Mouse (Mus musculus) frontal cortex, adult 2 months (tissue): ENCODE data around the gene Abcd3. TPM values are rescaled to one million over a fixed set of nuclear protein-coding genes. Genes with fewer than 3 reads are reported as not detected.
"Not testable (repeated sequence)": the region's sequence is repeated elsewhere in the genome, so short reads cannot be mapped to it uniquely, and the experiment has no call there.

ENCODE experiments used
- DNase-seq, 2 experiments: peaks; one replicate each; pipeline ENCODE4 v3.0.0; 2022; ENCODE audit warnings: low spot score in 1 of 2; ENCODE audit errors: extremely low spot score in 1 of 2
- polyA plus RNA-seq: library from polyadenylated mRNA; depleted of rRNA; stranded (reverse); fragments of >200 nt; gene quantifications from 2 replicates; pipeline ENCODE4 v1.2.3, GENCODE M21; 2012

Gene Abcd3
- polyA plus RNA-seq, 1 experiment, result 38.3 TPM

- not testable (repeated sequence) for DNase-seq
These were observed 73.8 kb downstream of the Abcd3 start for GRCm38 (mm10) chr3:121741186-121741848.

DNA sequence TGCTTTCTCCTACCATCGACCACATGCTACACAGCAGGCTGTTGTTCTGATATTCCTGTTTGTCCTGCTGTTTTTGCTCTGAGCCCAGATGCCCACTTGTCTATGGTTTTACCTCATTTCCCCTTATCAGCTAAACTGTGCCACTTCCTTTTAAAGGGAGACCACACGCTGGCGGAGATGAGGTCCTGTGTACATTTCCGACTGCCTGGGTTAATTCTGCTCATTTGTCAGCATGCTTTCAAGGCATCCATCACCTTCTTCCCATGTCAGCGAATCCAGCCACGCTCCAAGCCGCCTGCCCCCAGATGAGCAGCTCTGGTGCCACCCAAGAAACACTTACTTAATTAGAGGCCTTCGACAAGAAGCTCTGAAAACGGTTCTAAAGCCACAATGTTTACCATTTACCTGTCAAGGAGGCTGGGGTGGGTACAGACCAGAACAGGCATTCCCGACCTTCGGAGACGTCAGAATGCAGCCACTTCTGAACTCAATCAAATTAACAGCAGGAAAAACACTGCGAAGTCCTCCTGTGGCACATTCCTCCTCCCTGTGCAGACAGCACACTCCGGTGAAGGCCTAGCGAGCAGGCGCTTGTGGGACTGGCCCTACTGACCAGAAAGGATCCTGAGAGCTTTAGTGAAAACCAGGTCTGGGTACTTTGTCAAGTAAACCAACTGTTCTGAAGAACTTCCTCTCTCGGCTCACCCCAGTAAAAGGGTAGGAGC is 75.5 kb downstream of the Abcd3 start:
- no peak for DNase-seq

DNA sequence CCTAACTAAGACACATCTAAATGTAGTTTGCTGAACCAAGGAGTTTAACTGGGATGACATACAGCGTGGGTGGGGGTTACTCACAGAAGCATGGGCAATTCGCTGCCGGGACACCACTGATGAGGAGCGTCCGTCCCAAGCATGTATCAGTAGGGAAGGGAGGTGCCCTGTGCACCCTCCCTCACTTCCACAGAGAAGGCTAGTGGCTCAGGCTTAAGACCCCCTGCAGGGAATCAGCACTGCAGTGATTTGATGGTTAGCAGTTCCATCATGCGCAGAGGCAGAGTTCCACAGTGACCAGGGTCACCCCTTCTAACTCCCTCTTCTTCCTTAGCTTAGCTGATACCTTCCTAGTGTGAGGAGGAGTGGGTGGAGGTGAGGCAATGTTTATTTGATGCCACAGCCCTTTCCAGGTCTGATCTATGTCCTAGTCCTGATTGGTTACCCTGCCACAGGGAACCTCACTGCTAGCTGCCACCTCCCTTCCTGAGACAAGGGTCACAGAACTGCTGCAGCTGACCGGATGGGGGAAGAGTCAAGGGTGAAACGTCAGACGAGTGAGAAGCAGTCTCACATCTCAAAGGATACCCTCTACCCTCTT is 76.3 kb downstream of the Abcd3 start:
- DNase-seq, result no peak

GRCm38 (mm10) chr3:121737901-121738300 is 77.2 kb downstream of the Abcd3 start:
- DNase-seq, result no peak

- DNase-seq, result peak in 1 of 2 experiments; percentile 38
These were observed 77.6 kb downstream of the Abcd3 start for GRCm38 (mm10) chr3:121737453-121737852.

DNA sequence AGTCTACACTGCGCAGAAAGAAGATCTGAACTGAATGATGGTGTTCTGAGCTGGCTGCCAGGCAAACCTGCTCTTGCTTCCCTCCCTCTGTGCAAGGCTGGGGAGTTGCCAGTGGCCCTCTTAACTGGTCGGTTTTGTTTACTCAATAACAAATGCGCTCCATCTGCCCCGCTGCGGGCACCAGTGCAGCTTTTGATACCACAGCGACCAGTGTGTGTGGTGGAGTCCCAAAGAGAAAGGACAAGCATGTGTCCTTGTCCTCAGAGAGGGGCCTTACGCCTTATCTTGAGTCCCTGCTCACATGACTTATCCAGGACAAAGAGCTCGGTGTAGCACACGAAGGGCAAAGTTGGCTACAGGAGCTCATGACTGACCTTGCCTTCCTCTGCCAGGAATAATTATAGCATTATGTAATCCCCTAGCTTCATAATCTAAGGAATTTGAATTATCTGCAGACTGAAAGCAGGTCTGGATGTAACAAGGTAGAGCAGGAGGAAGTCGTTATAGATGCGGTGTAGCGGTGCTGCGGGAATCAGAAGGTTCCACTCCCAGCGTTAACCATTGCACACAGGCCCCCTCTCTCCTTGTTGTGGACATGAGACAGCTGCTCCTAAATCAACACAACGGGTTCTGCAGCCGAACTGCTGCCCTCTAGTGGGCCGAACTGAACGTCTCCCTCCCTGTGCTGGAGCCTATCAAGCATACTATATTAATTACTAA is 78.9 kb downstream of the Abcd3 start:
- DNase-seq, result peak; percentile 63 to 91

GRCm38 (mm10) chr3:121735542-121735941 is 79.6 kb downstream of the Abcd3 start:
- DNase-seq, result no peak

GRCm38 (mm10) chr3:121729678-121730077 is 85.4 kb downstream of the Abcd3 start:
- no peak for DNase-seq

- no peak for DNase-seq
These were observed 89.5 kb downstream of the Abcd3 start for GRCm38 (mm10) chr3:121725651-121726050.

DNA sequence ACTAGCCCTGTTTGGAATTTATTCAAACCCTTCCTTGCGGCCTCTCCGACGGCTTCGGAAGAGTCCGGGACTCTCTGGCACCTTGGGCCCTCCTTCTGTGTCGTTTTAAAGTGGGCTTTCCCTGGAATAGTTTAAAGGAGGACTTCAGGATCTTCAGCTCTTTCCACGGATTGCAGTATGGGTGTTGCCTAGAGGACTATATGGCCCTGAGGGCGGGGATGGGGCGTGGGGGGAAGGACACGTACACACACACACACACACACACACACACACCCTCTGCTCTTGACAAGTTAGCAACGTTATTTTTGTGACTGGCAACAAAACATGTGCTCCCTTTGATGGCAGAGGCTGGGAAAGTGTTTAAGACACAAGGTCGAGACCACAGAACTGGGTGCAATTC is 90.5 kb downstream of the Abcd3 start:
- no peak for DNase-seq

GRCm38 (mm10) chr3:121723968-121724524 is 91.1 kb downstream of the Abcd3 start:
- no peak for DNase-seq

- peak in 1 of 2 experiments; percentile 72 for DNase-seq
These were observed 91.9 kb downstream of the Abcd3 start, which contains the start of gene F3 for GRCm38 (mm10) chr3:121722971-121723844. Gene F3 (plus strand): TSS chr3:121723537.

DNA sequence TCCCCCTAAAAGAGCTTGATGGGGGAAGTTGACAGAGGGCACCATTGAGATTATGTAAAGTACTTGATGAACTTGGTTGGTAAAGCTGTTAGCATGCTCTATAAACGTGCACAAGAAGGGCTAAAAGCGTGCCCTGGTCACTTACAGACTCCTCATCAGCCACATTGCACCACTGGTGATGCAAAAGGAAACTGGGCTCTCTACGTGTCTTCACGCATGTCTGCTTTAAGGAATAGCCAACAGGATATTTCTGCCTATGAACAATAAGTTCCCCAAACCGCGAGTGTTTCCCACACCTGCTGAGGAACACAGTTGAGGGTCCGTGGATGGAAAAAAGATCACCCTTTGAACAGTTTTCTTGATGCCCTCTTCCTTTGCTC is 93.4 kb downstream of the Abcd3 start:
- no peak for DNase-seq

DNA sequence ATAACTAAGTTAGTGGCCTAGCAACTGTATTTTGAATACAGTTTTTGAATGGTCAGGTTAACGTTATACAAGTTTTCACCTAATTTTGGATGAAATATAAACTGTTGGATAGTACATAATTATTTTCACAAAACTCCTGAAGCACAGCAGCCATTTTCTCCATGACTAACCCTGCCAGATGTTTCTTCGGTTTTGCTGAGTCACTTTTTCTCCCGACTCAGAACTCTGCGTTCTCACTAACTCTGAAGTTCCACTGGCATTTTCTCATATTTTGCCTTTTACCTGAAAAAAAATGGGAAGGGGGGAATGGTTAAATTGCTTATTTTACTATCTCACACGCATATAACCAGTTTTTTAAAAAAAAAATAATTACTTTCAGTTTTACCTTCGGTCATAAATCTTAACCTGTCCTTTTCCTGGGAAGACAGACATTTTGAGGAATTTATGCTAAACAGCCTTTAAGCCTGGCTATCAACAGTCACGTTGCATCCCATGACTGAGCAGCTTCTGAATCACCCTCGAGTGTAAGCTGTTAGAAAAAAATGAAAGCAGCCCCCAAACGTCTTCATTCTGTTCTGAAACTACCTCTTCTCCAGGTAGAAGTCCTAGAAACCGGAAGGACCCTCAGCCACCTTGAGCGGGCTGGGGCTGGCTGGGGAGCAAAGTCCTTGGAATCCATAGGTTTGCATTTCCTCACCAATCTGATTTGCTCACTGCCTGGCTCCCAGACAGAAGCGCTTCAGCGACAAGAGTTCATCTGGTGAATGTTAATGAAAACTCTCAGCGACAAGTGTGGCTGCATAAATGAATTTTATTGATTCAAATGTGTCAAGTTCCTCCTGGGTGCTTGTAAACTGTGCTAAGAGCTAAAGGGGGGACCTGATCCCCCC is 94.1 kb downstream of the Abcd3 start:
- DNase-seq, result no peak

DNA sequence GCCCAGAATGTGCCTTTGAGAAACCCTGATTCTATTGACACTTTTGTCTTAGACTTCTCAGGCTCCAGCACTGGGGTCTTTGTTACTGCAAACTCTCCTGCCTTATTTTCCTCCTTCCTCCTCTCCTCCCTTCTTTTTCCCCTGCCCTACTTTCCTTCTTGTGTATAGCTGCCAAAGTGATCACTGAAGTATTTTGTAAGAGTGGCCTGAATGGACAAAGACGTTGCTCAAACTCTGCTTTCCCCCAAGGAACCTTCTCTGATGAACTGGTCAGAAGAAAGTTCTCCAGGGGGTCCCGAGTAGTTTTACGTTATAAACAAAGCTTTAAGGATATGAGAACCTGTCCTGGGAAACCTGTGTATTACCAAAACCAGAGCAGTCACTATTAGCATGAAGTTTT is 95.4 kb downstream of the Abcd3 start:
- DNase-seq, result no peak

GRCm38 (mm10) chr3:121718679-121719078 is 96.4 kb downstream of the Abcd3 start:
- no peak for DNase-seq

DNA sequence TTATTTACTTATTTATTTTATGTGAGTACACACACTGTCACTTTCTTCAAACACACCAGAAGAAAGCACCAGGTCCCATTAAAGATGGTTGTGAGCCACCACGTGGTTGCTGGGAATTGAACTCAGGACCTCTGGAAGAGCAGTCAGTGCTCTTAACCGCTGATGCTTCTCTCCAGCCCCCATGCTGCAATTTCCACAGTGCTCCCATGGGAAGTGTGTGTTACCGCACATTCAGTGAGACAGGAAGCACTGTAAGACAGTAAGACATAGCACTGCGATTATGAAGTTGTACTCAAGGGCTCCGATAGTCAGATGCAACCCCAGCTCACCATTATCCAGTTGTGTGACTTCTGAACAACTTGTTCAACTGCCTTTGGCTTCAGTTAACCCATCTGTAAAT is 98.6 kb downstream of the Abcd3 start:
- DNase-seq, result no peak

- peak in 1 of 2 experiments; percentile 55 for DNase-seq
These were observed 99.2 kb downstream of the Abcd3 start for GRCm38 (mm10) chr3:121715741-121716459.
